Mouse (Mus musculus): ENCODE measurements around the gene C1qb. TPM values are rescaled to one million over a fixed set of nuclear protein-coding genes. Genes with fewer than 3 reads are reported as not detected.

Gene C1qb
- polyA plus RNA-seq, 1 experiment: 395 TPM

GRCm38 (mm10) chr4:136830272-136830823 is 55.6 kb downstream of the C1qb start:
- H3K4me3 ChIP-seq (ENCODE audit: control insufficient read depth, insufficient read depth, low read length): no peak overlapping the region
- H3K27ac ChIP-seq (ENCODE audit: control insufficient read depth, insufficient read depth, low read length): no peak overlapping the region
- H3K36me3 ChIP-seq (ENCODE audit: control insufficient read depth, insufficient read depth, low read length): no peaks in the 10 kb centered on the region
- H3K27me3 ChIP-seq (ENCODE audit: control insufficient read depth, insufficient read depth, low read length): no peaks in the 10 kb centered on the region
- H3K4me1 ChIP-seq (replicated peaks; ENCODE audit: control insufficient read depth, insufficient read depth, low read length): peaks cover 72% of the 10 kb centered on the region
- TF ChIP-seq POLR2A (IDR thresholded peaks at IDR 0.05; ENCODE audit: control insufficient read depth, extremely low read depth, insufficient read depth, low read length, poor library complexity): no peak
- TF ChIP-seq CTCF (IDR thresholded peaks at IDR 0.05; ENCODE audit: borderline replicate concordance, control insufficient read depth, extremely low read depth, insufficient read depth, low read length, poor library complexity): no peak
- 82% methylated on average over 9 of the region's 9 CpGs for WGBS
- no peak for DNase-seq

Other genes starting within 250 kb of the C1qb start
- 15.4 and 24.1 TPM in 2 replicates for gene Ephb2, start 50.2 kb downstream of the C1qb start, polyA plus RNA-seq (2012; rRNA removed)
- gene C1qc, start 6.9 kb upstream of the C1qb start, polyA plus RNA-seq (2012; rRNA removed): 334 and 468 TPM in 2 replicates
- 187 and 258 TPM in 2 replicates for gene C1qa, start 12.6 kb upstream of the C1qb start, polyA plus RNA-seq (2012; rRNA removed)
- gene Epha8, start 70.6 kb upstream of the C1qb start, polyA plus RNA-seq (2012; rRNA removed): 0.24 and 0.38 TPM in 2 replicates
- 24.9 and 30.8 TPM in 2 replicates for gene Zbtb40, start 162.6 kb upstream of the C1qb start, polyA plus RNA-seq (2012; rRNA removed)